Mouse (Mus musculus) liver, embryonic 14.5 days (tissue): ENCODE data around the gene Cep41. TPM values are rescaled to one million over a fixed set of nuclear protein-coding genes. Genes with fewer than 3 reads are reported as not detected.

Source experiments
- ATAC-seq: fragments of 200-750 bp; cut with Nextera tagmentation; 2 replicates; pipeline ENCODE4 v1.8.0; 2017; ENCODE audit warnings: moderate number of reproducible peaks, mild to moderate bottlenecking, moderate library complexity; ENCODE audit not compliant: insufficient read depth
- DNase-seq, 3 experiments: peaks; one replicate each; pipeline ENCODE4 v3.0.0-alpha.2; 2012 to 2013; ENCODE audit warnings: low read depth in 3 of 3, low spot score in 3 of 3
- H3K27ac ChIP-seq: fragments of 300-500 bp; sonication (generic); 2 replicates; pipeline ENCODE4 v1.5.1; 2014; ENCODE audit warnings: moderate library complexity, mild to moderate bottlenecking, control low read depth, inconsistent platforms
- H3K27me3 ChIP-seq: fragments of 300-500 bp; sonication (generic); 2 replicates; pipeline ENCODE4 v1.6.1; 2014; ENCODE audit warnings: mild to moderate bottlenecking, low read length, moderate library complexity; ENCODE audit not compliant: control insufficient read depth, insufficient read depth
- H3K36me3 ChIP-seq: fragments of 300-500 bp; sonication (generic); replicated peaks from 2 replicates; pipeline ENCODE4 v1.6.1; 2014; ENCODE audit warnings: low read depth; ENCODE audit not compliant: control insufficient read depth, insufficient read depth
- H3K4me1 ChIP-seq, 2 experiments: fragments of 200-500 bp in 1 of 2; fragments of 300-500 bp in 1 of 2; sonication (generic) in 1 of 2; replicated peaks; 2 replicates each; pipeline ENCODE4 v1.6.1; 2012 to 2014; ENCODE audit warnings: antibody characterized with exemption in 1 of 2, inconsistent platforms in 1 of 2, low read length in 1 of 2; ENCODE audit not compliant: control insufficient read depth in 2 of 2, insufficient read depth in 2 of 2
- H3K4me2 ChIP-seq: fragments of 300-500 bp; sonication (generic); 2 replicates; pipeline ENCODE4 v1.6.1; 2014; ENCODE audit warnings: low read depth, mild to moderate bottlenecking, control low read depth, moderate library complexity
- H3K4me3 ChIP-seq, 2 experiments: fragments of 200-500 bp in 1 of 2; fragments of 300-500 bp in 1 of 2; sonication (generic) in 1 of 2; 2 replicates each; pipeline ENCODE4 v1.5.1; 2012 to 2014; ENCODE audit warnings: low read depth in 2 of 2, low read length in 2 of 2, mild to moderate bottlenecking in 2 of 2, control low read depth in 1 of 2, inconsistent platforms in 1 of 2, moderate library complexity in 1 of 2; ENCODE audit not compliant: insufficient read depth in 1 of 2
- H3K9ac ChIP-seq: fragments of 300-500 bp; sonication (generic); replicated peaks from 2 replicates; pipeline ENCODE4 v1.6.1; 2014; ENCODE audit warnings: mild to moderate bottlenecking, control low read depth, moderate library complexity
- H3K9me3 ChIP-seq: fragments of 300-500 bp; sonication (generic); 2 replicates; pipeline ENCODE4 v1.6.1; 2016; ENCODE audit warnings: low read length, mixed read lengths; ENCODE audit not compliant: control insufficient read depth
- CTCF ChIP-seq: IDR thresholded peaks from 2 replicates; pipeline ENCODE4 v1.5.1; 2016; ENCODE audit warnings: antibody characterized with exemption, low read depth, control low read depth
- EP300 ChIP-seq: IDR thresholded peaks from 2 replicates; pipeline ENCODE4 v1.6.1; 2016; ENCODE audit warnings: antibody characterized with exemption, low read depth
- WGBS: fragments of 180-500 bp; shearing (Covaris S2); extraction: QIAGEN DNeasy Blood & Tissue Kit; methylation state at CpG from one replicate; pipeline ENCODE4 v1.1.7; 2014; ENCODE audit not compliant: insufficient replicate concordance; 5-methylcytosine and 5-hydroxymethylcytosine counted together
- microRNA counts: library from miRNA; unstranded; fragments of <30 nt; microRNA quantifications from one replicate; lab custom pipeline; 2016
- microRNA-seq: library from miRNA; unstranded; fragments of <30 nt; microRNA quantifications from one replicate; pipeline ENCODE4, GENCODE M21; 2016
- polyA plus RNA-seq, 2 experiments: library from polyadenylated mRNA; depleted of rRNA in 1 of 2; stranded (reverse) in 1 of 2; unstranded in 1 of 2; fragments of >200 nt; fragmentation: Nextera tagmentation in 1 of 2; extraction: Ambion mirVana in 1 of 2; gene quantifications; 2 replicates each; pipeline versions ENCODE4 v1.2.1 to v1.2.3; 2012 to 2014

The Cep41 gene
- polyA plus RNA-seq, 2 experiments = 3.6 to 4.0 TPM

GRCm38 (mm10) chr6:30610710-30611109, 82.8 kb downstream of the Cep41 start, which contains the start of gene Cpa5:
Cpa5 (plus strand) TSS chr6:30611010.
- H3K9me3 ChIP-seq = no peaks in the 10 kb centered on the region
- H3K27ac ChIP-seq = no peak within 1 kb of the TSS
- no peak within 1 kb of the TSS for H3K4me3 ChIP-seq
- no peaks in the 10 kb centered on the region for H3K4me1 ChIP-seq
- ATAC-seq (no peak), DNase-seq (no peak)
- H3K9ac ChIP-seq = no peak within 1 kb of the TSS
- 84% methylated on average over 7 of the region's 7 CpGs for WGBS
- no peaks in the 10 kb centered on the region; the same call in 1 of the 2 replicates for H3K27me3 ChIP-seq
- H3K4me2 ChIP-seq = no peak within 1 kb of the TSS
- no peak for TF ChIP-seq CTCF
- TF ChIP-seq EP300 = no peak
- no peaks in the 10 kb centered on the region for H3K36me3 ChIP-seq

DNA sequence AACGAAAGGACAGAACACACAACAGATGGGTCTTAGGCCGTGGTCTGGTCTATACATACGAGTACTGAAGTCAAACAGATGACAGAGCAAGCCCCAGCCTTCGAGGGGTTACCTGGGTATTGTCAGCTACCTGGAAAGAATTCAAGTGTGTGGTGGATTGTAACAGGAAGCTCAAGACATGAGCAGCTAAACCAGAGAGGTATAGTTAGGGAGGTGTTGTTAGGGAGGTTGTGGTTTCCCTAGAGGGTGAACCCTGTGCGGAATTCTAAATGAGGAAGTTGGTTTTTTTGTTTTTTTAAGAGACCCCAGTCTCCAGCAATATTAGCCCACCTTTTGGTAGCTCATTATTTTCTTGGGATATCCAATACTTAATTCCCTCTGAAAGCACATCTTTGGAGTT, 87.9 kb downstream of the Cep41 start:
- no peak overlapping the region for H3K9ac ChIP-seq
- no peaks in the 10 kb centered on the region for H3K4me1 ChIP-seq
- ATAC-seq = no peak
- WGBS = 29% methylated on average over 5 of the region's 5 CpGs
- no peaks in the 10 kb centered on the region for H3K36me3 ChIP-seq
- H3K4me3 ChIP-seq = no peak overlapping the region
- no peak overlapping the region for H3K4me2 ChIP-seq
- no peak overlapping the region for H3K27ac ChIP-seq
- TF ChIP-seq EP300 (no peak), CTCF (no peak)
- DNase-seq = no peak
- no peaks in the 10 kb centered on the region for H3K9me3 ChIP-seq
- H3K27me3 ChIP-seq = no peaks in the 10 kb centered on the region

DNA sequence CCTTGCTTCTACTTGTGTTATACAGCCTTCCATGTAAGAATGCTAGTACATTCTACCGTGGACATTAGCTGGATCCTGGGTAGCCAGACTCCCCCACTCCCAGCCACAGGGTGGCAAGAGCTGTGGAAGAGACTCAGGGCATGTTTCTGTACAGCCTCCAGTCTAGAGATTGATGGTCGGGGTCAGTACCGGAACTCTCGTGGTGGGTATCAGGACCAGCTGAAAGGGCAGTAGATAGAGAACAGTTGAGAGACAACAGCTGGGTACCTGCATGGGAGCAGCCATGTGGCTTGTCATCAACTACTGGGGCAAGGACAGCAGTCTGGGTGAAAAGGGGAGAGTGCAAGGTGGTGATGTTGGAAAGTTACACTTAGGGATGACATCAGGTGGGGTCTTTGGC, 88.4 kb downstream of the Cep41 start:
- no peak overlapping the region for H3K9ac ChIP-seq
- no peaks in the 10 kb centered on the region for H3K27me3 ChIP-seq
- H3K27ac ChIP-seq = no peak overlapping the region
- WGBS = 66% methylated on average over 4 of the region's 4 CpGs
- no peak for TF ChIP-seq CTCF
- no peak for TF ChIP-seq EP300
- H3K4me3 ChIP-seq = no peak overlapping the region
- H3K4me2 ChIP-seq = no peak overlapping the region
- DNase-seq (no peak), ATAC-seq (no peak)
- H3K4me1 ChIP-seq = no peaks in the 10 kb centered on the region
- H3K36me3 ChIP-seq = no peaks in the 10 kb centered on the region
- H3K9me3 ChIP-seq = no peaks in the 10 kb centered on the region

- Histone ChIP-seq H3K4me3 (no peak overlapping the region), H3K27me3 (no peaks in the 10 kb centered on the region), H3K4me1 (no peaks in the 10 kb centered on the region), H3K9ac (no peak overlapping the region), H3K27ac (no peak overlapping the region), H3K4me2 (no peak overlapping the region), H3K36me3 (no peaks in the 10 kb centered on the region), H3K9me3 (no peaks in the 10 kb centered on the region)
- ATAC-seq (no peak), DNase-seq (no peak)
- TF ChIP-seq EP300 (no peak), CTCF (no peak)
- WGBS = 46% methylated on average over 7 of the region's 7 CpGs
Measured at GRCm38 (mm10) chr6:30604342-30604867, 89.1 kb downstream of the Cep41 start.

MicroRNAs encoded within 50 kb of the gene (microRNA counts, 519-probe panel; counts per million panel counts)
- microRNA mmu-miR-335-3p (lab: Ali Mortazavi, UCI) (6,011 counts per million, percentile 44 among the panel's probes with 10 or more counts), microRNA mmu-miR-335-5p (lab: Ali Mortazavi, UCI) (7,801 counts per million, percentile 79 among the panel's probes with 10 or more counts)

Small RNAs within 50 kb of the gene (microRNA-seq; reads per million reads assigned to microRNA genes)
- 40,748 reads per million, percentile 99 among the genes with 10 or more reads in this experiment for gene Mir335

Other genes with a start within 250 kb of the Cep41 start
- 15.9 and 17.6 TPM in 2 replicates for gene Tmem209, start 184.0 kb downstream of the Cep41 start, polyA plus RNA-seq (2012; rRNA removed)
- 19.6 and 20.0 TPM in 2 replicates for gene Tmem209, start 184.0 kb downstream of the Cep41 start, polyA plus RNA-seq (2014; fragmentation: Nextera tagmentation; extraction: Ambion mirVana)
- 0.10 TPM in 1 of 2 replicates, not detected in the other for gene Ssmem1, start 183.9 kb downstream of the Cep41 start, polyA plus RNA-seq (2012; rRNA removed)
- gene Ssmem1, start 183.9 kb downstream of the Cep41 start, polyA plus RNA-seq (2014; fragmentation: Nextera tagmentation; extraction: Ambion mirVana) = 0.14 TPM in 1 of 2 replicates, not detected in the other
- gene Cpa2, start 152.2 kb downstream of the Cep41 start, polyA plus RNA-seq (2012; rRNA removed) = 0.60 and 0.63 TPM in 2 replicates
- 0.56 and 2.1 TPM in 2 replicates for gene Cpa2, start 152.2 kb downstream of the Cep41 start, polyA plus RNA-seq (2014; fragmentation: Nextera tagmentation; extraction: Ambion mirVana)
- gene Cpa4, start 125.4 kb downstream of the Cep41 start, polyA plus RNA-seq (2012; rRNA removed) = 0.05 and 0.07 TPM in 2 replicates
- 0.05 TPM in 1 of 2 replicates, not detected in the other for gene Cpa4, start 125.4 kb downstream of the Cep41 start, polyA plus RNA-seq (2014; fragmentation: Nextera tagmentation; extraction: Ambion mirVana)
- gene Cpa5, start 82.7 kb downstream of the Cep41 start, polyA plus RNA-seq (2012; rRNA removed) = 0.02 TPM in 1 of 2 replicates, not detected in the other
- not detected in 2 replicates for gene Cpa5, start 82.7 kb downstream of the Cep41 start, polyA plus RNA-seq (2014; fragmentation: Nextera tagmentation; extraction: Ambion mirVana)
- 1.4 and 2.1 TPM in 2 replicates for gene Cpa1, start 54.5 kb downstream of the Cep41 start, polyA plus RNA-seq (2012; rRNA removed)
- gene Cpa1, start 54.5 kb downstream of the Cep41 start, polyA plus RNA-seq (2014; fragmentation: Nextera tagmentation; extraction: Ambion mirVana) = 0.11 and 1.5 TPM in 2 replicates
- gene Mest, start 29.8 kb upstream of the Cep41 start, polyA plus RNA-seq (2012; rRNA removed) = 116 and 117 TPM in 2 replicates
- gene Mest, start 29.8 kb upstream of the Cep41 start, polyA plus RNA-seq (2014; fragmentation: Nextera tagmentation; extraction: Ambion mirVana) = 169 and 174 TPM in 2 replicates
- gene Copg2, start 203.0 kb upstream of the Cep41 start, polyA plus RNA-seq (2012; rRNA removed) = 5.2 and 7.8 TPM in 2 replicates
- gene Copg2, start 203.0 kb upstream of the Cep41 start, polyA plus RNA-seq (2014; fragmentation: Nextera tagmentation; extraction: Ambion mirVana) = 6.8 and 9.1 TPM in 2 replicates
- 0.08 TPM in 1 of 2 replicates, not detected in the other for gene Tsga13, start 221.8 kb upstream of the Cep41 start, polyA plus RNA-seq (2012; rRNA removed)
- gene Tsga13, start 221.8 kb upstream of the Cep41 start, polyA plus RNA-seq (2014; fragmentation: Nextera tagmentation; extraction: Ambion mirVana) = not detected in 2 replicates